In the genomic region with DNA sequence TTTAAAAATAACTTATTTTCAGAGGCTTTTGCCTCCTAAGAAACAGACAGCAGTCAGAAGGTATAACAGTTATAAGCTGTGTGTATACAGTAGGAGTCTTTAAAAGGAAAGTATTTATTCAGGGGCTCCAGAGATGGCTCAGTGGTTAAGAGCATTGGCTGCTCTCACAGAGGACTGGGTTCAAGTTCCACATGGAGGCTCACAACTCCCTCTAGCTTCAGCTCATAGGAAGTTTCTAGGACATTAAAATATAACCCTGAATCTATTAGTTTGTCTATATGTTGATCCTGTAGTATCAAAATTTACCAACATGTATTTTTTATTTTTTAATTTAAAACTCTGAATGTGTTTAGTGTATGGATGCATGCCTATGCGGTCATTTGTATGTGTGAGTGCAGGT, we compare ENCODE assay signal across 24 mouse cellular contexts. TPM values are rescaled to one million over a fixed set of nuclear protein-coding genes. Genes with fewer than 3 reads are reported as not detected.
DNase-seq lines count a peak whose midpoint lies in the region; ATAC-seq and TF ChIP-seq lines count a peak whose summit lies in the region.
"Had no signal": no experiment of that assay in that cellular context is flagged by ENCODE, and none has a peak within 500 bp of the region (broad histone marks: within the 10 kb centered on the region; RNA-seq: fewer than 3 reads in every experiment).

No protein-coding gene starts in this region.

- WGBS in heart, adult 2 months = 96% methylated on average over 1 of the region's 1 CpGs
- WGBS in liver, embryonic 14.5 days (ENCODE audit: insufficient replicate concordance) = 92% methylated on average over 1 of the region's 1 CpGs
- 91% methylated on average over 1 of the region's 1 CpGs for WGBS in forebrain, embryonic 11.5 days

- CTCF ChIA-PET in Patski (lab: Charles Lee) = no interaction called here

- no peak overlapping the region for H3K4me3 ChIP-seq in heart, adult 2 months
- no peak overlapping the region for H3K4me3 ChIP-seq in liver, embryonic 14.5 days (ENCODE audit: insufficient read depth in 1 of 2, low read depth in 2 of 2, low read length in 2 of 2)
- no peak overlapping the region for H3K4me3 ChIP-seq in forebrain, embryonic 11.5 days (ENCODE audit: low read depth, low read length)
- H3K4me3 ChIP-seq: embryonic facial prominence, embryonic 15.5 days; erythroblast, embryonic 14.5 days; forebrain, embryonic 10.5 days; forebrain, embryonic 15.5 days; heart, embryonic 10.5 days had no signal

- no peak for ATAC-seq in liver, embryonic 14.5 days (ENCODE audit: insufficient read depth)
- ATAC-seq in Patski = no peak
- ATAC-seq in forebrain, embryonic 11.5 days (replicated peaks; ENCODE audit: low FRiP score) = no peak
- ATAC-seq: forebrain, embryonic 15.5 days had no signal

- TF ChIP-seq POLR2A in heart, adult 2 months (IDR thresholded peaks at IDR 0.05; ENCODE audit: insufficient read depth, low read depth, low read length) = no peak

- TF ChIP-seq EP300 in heart, adult 2 months (IDR thresholded peaks at IDR 0.05; ENCODE audit: insufficient read depth, low read depth, low read length) = no peak
- TF ChIP-seq EP300 in liver, embryonic 14.5 days (IDR thresholded peaks at IDR 0.05; ENCODE audit: low read depth) = no peak

- H3K27me3 ChIP-seq in heart, adult 2 months (ENCODE audit: control insufficient read depth, insufficient read depth, low read length) = no peaks in the 10 kb centered on the region
- no peaks in the 10 kb centered on the region for H3K27me3 ChIP-seq in liver, embryonic 14.5 days (ENCODE audit: control insufficient read depth, insufficient read depth, low read length)
- H3K27me3 ChIP-seq in Patski = no peaks in the 10 kb centered on the region
- no peaks in the 10 kb centered on the region for H3K27me3 ChIP-seq in splenic B cell, adult 2 months (ENCODE audit: control insufficient read depth, insufficient read depth, low read length, poor library complexity, severe bottlenecking)
- H3K27me3 ChIP-seq in forebrain, embryonic 11.5 days (ENCODE audit: control insufficient read depth, insufficient read depth, low read length) = no peaks in the 10 kb centered on the region
- H3K27me3 ChIP-seq: embryonic facial prominence, embryonic 15.5 days; forebrain, embryonic 15.5 days had no signal

- H3K27ac ChIP-seq in heart, adult 2 months = no peak overlapping the region
- H3K27ac ChIP-seq in liver, embryonic 14.5 days = no peak overlapping the region
- H3K27ac ChIP-seq in forebrain, embryonic 11.5 days (ENCODE audit: low read depth, low read length) = no peak overlapping the region
- H3K27ac ChIP-seq: embryonic facial prominence, embryonic 15.5 days; forebrain, embryonic 10.5 days; forebrain, embryonic 15.5 days; heart, embryonic 10.5 days; hindbrain, embryonic 14.5 days had no signal

- no peak overlapping the region for H3K4me2 ChIP-seq in liver, embryonic 14.5 days (ENCODE audit: low read depth)
- no peak overlapping the region for H3K4me2 ChIP-seq in forebrain, embryonic 11.5 days (ENCODE audit: low read depth, low read length, severe bottlenecking)
- H3K4me2 ChIP-seq: embryonic facial prominence, embryonic 15.5 days; forebrain, embryonic 15.5 days; hindbrain, embryonic 14.5 days had no signal

- peaks cover 4% of the 10 kb centered on the region for H3K36me3 ChIP-seq in heart, adult 2 months (ENCODE audit: control insufficient read depth, insufficient read depth, low read length)
- H3K36me3 ChIP-seq in liver, embryonic 14.5 days (replicated peaks; ENCODE audit: control insufficient read depth, insufficient read depth, low read depth) = peaks cover 9% of the 10 kb centered on the region
- H3K36me3 ChIP-seq in splenic B cell, adult 2 months (ENCODE audit: control insufficient read depth, insufficient read depth, low read length, poor library complexity, severe bottlenecking) = peaks cover 6% of the 10 kb centered on the region; the same call in 1 of the 2 replicates
- H3K36me3 ChIP-seq in forebrain, embryonic 11.5 days (ENCODE audit: control insufficient read depth, insufficient read depth, low read length) = no peaks in the 10 kb centered on the region

- in situ Hi-C loops in Patski (cut with MboI; ENCODE audit: low pct_unique_long_range_greater_than_20kb) = loop anchor here (5.0 kb wide), 1 partner anchor 166 kb away; no protein-coding TSS in a partner anchor

- POLR2A ChIA-PET in Patski (lab: Charles Lee) = no interaction called here

- no peaks in the 10 kb centered on the region; the same call in 1 of the 2 replicates for H3K4me1 ChIP-seq in heart, adult 2 months (ENCODE audit: control insufficient read depth, insufficient read depth, low read length)
- peaks cover 0 to 5% of the 10 kb centered on the region in 2 experiments; a peak in 2 of 4 replicates for H3K4me1 ChIP-seq in liver, embryonic 14.5 days (replicated peaks; ENCODE audit: control insufficient read depth in 2 of 2, insufficient read depth in 2 of 2, low read length in 1 of 2)
- peaks cover 3% of the 10 kb centered on the region; the same call in 1 of the 2 replicates for H3K4me1 ChIP-seq in forebrain, embryonic 11.5 days (replicated peaks; ENCODE audit: control insufficient read depth, insufficient read depth, low read length)
- H3K4me1 ChIP-seq: embryonic facial prominence, embryonic 15.5 days had no signal

- DNase-seq in heart, adult 2 months = no peak
- DNase-seq in heart, postnatal 10 days = no peak
- no peak for DNase-seq in liver, embryonic 14.5 days (ENCODE audit: low read depth in 3 of 3, low spot score in 3 of 3)
- DNase-seq in liver (no peak), Patski (ENCODE audit: low read depth, low spot score) (no peak)
- DNase-seq in splenic B cell, adult 2 months (ENCODE audit: low read depth, low spot score) = peak; percentile 16
- DNase-seq in forebrain, embryonic 11.5 days (ENCODE audit: low spot score) = no peak
- no peak for DNase-seq in thymus, postnatal 36 days
- DNase-seq: adrenal gland, adult 2 months; adrenal gland, postnatal 25 days; cerebellum, adult 2 months; cerebellum, postnatal 10 days; embryo, embryonic 11 days; gastrocnemius, postnatal 36 days; heart, adult 11 months; heart, postnatal 14 days had no signal

- peak; percentile 38; the same call in 1 of the 2 replicates for TF ChIP-seq CTCF in heart, adult 2 months (IDR thresholded peaks at IDR 0.05)
- peak; percentile 10; the same call in 1 of the 2 replicates for TF ChIP-seq CTCF in liver, embryonic 14.5 days (IDR thresholded peaks at IDR 0.05; ENCODE audit: low read depth)
- peak; percentile 45 for TF ChIP-seq CTCF in Patski (IDR thresholded peaks at IDR 0.05)

- no peaks in the 10 kb centered on the region for H3K9me3 ChIP-seq in liver, embryonic 14.5 days (ENCODE audit: control insufficient read depth, low read length)
- H3K9me3 ChIP-seq in forebrain, embryonic 11.5 days (ENCODE audit: control insufficient read depth, low read length) = no peaks in the 10 kb centered on the region
- H3K9me3 ChIP-seq: embryonic facial prominence, embryonic 15.5 days; forebrain, embryonic 10.5 days; forebrain, embryonic 15.5 days; heart, embryonic 10.5 days had no signal

- intact Hi-C loops in heart, adult 2 months (cut with DNase I) = no loop called here
- intact Hi-C loops in heart, postnatal 10 days (cut with DNase I) = no loop called here

- H3K79me2 ChIP-seq in heart, adult 2 months (replicated peaks; ENCODE audit: control insufficient read depth, insufficient read depth, low read length) = peaks cover 1% of the 10 kb centered on the region; the same call in 1 of the 2 replicates

- H3K9ac ChIP-seq in heart, adult 2 months (ENCODE audit: low read depth, low read length) = no peak overlapping the region
- H3K9ac ChIP-seq in liver, embryonic 14.5 days (replicated peaks) = no peak overlapping the region
- H3K9ac ChIP-seq in forebrain, embryonic 11.5 days (ENCODE audit: low read length) = no peak overlapping the region
- H3K9ac ChIP-seq: embryonic facial prominence, embryonic 15.5 days; forebrain, embryonic 15.5 days; hindbrain, embryonic 14.5 days had no signal

RNA-seq across cellular contexts. Expression of a gene that starts 5.5 kb away (rescaled TPM):
- 10 to 100 TPM; 28.4 to 30.9 TPM for total RNA-seq in heart, adult 2 months (2021)
- 9.0 and 20.4 TPM in 2 replicates for polyA plus RNA-seq in heart, adult 2 months (2012; rRNA removed)
- 10 to 100 TPM; 31.7 to 35.7 TPM for total RNA-seq in heart, postnatal 10 days (2021)
- polyA plus RNA-seq in liver, embryonic 14.5 days (2012; rRNA removed) = 8.2 and 13.0 TPM in 2 replicates
- polyA plus RNA-seq in liver, embryonic 14.5 days (2014; fragmentation: Nextera tagmentation; extraction: Ambion mirVana) = 15.6 and 15.7 TPM in 2 replicates
- polyA plus RNA-seq in Patski (2021) = 46.1 TPM
- 68.1 and 81.7 TPM in 2 replicates for polyA plus RNA-seq in forebrain, embryonic 11.5 days (2014; fragmentation: Nextera tagmentation; extraction: Ambion mirVana)

RNA-seq across cellular contexts. Expression of a gene that starts 5.7 kb away (rescaled TPM):
- 10 to 100 TPM; 25.2 to 28.0 TPM for total RNA-seq in heart, adult 2 months (2021)
- polyA plus RNA-seq in heart, adult 2 months (2012; rRNA removed) = 3.6 and 7.4 TPM in 2 replicates
- 10 to 100 TPM; 28.7 to 29.8 TPM for total RNA-seq in heart, postnatal 10 days (2021)
- polyA plus RNA-seq in liver, embryonic 14.5 days (2012; rRNA removed) = 2.3 and 3.1 TPM in 2 replicates
- polyA plus RNA-seq in liver, embryonic 14.5 days (2014; fragmentation: Nextera tagmentation; extraction: Ambion mirVana) = 3.8 and 4.3 TPM in 2 replicates
- 35.3 TPM for polyA plus RNA-seq in Patski (2021)
- 17.0 and 18.3 TPM in 2 replicates for polyA plus RNA-seq in forebrain, embryonic 11.5 days (2014; fragmentation: Nextera tagmentation; extraction: Ambion mirVana)

RNA-seq across cellular contexts. Expression of a gene that starts 36.5 kb away (rescaled TPM):
- total RNA-seq in heart, adult 2 months (2021) = under 1 TPM in 1 of 2 experiments, not detected in 1; 0.07 TPM
- polyA plus RNA-seq in heart, adult 2 months (2012; rRNA removed) = 0.06 and 0.09 TPM in 2 replicates
- total RNA-seq in heart, postnatal 10 days (2021) = under 1 TPM; 0.07 to 0.17 TPM
- 0.02 TPM in 1 of 2 replicates, not detected in the other for polyA plus RNA-seq in liver, embryonic 14.5 days (2012; rRNA removed)
- polyA plus RNA-seq in liver, embryonic 14.5 days (2014; fragmentation: Nextera tagmentation; extraction: Ambion mirVana) = 0.05 TPM in 1 of 2 replicates, not detected in the other
- 0.35 TPM for polyA plus RNA-seq in Patski (2021)
- polyA plus RNA-seq in forebrain, embryonic 11.5 days (2014; fragmentation: Nextera tagmentation; extraction: Ambion mirVana) = 0.09 and 0.16 TPM in 2 replicates
- total RNA-seq: adrenal gland, postnatal 25 days; gastrocnemius, adult 8-10 months; hematopoietic stem cell, adult 5-6 weeks had no signal
- polyA plus RNA-seq: erythroblast, embryonic 14.5 days had no signal
